Mouse (Mus musculus): Measurements from ENCODE around the gene Kif5c. TPM values are rescaled to one million over a fixed set of nuclear protein-coding genes. Genes with fewer than 3 reads are reported as not detected.

Gene Kif5c
- polyA plus RNA-seq, 1 experiment from 2014 or later = 7.1 TPM

DNA sequence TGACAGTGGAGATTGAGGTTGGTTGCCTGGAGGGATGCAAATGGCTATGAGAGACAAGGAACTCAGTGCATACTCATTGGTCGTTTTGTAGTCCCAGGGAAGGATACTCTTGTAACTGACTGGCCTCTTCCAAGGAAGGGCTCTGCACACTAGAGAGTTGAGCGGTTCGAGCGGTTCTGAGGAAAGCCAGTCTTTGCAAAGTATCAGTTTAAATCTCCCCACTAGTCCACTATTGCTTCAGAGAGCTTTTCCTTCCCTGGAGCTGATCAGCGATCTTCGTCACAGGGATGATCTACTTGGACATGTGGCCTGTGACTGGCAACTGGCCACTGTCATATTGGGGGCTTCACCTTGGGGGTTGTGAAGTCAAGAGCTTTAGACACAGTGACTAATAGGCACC is 28.5 kb downstream of the Kif5c start:
- Histone ChIP-seq H3K4me3 (ENCODE audit: inconsistent target) (no peak overlapping the region), H3K27ac (no peak overlapping the region), H3K79me2 (ENCODE audit: inconsistent target) (no peaks in the 10 kb centered on the region), H3K36me3 (ENCODE audit: inconsistent target) (no peaks in the 10 kb centered on the region)
- WGBS (ENCODE audit: missing documents) = 89% methylated on average over 5 of the region's 6 CpGs

DNA sequence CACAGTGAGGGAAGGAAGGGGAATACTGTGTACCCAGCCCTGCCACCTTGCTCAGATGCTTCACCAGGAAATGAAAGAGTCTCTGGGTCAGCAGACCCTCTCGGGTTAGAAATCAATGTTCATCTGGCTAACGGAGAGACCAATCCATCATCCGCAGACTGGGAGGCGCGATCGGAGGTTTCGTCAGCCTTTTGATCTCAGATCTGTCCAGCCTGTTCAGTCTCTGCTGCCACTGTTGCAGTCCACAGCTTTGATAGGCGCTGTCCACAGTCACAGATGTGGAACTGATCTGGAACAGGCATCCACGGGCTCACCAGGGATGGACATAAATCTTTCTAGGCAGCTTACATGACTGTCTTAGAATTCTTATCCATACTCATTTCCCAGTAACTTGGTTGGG is 29.2 kb downstream of the Kif5c start:
- 76% methylated on average over 8 of the region's 9 CpGs for WGBS (ENCODE audit: missing documents)
- no peak overlapping the region for H3K27ac ChIP-seq
- no peaks in the 10 kb centered on the region for H3K79me2 ChIP-seq (ENCODE audit: inconsistent target)
- no peak overlapping the region for H3K4me3 ChIP-seq (ENCODE audit: inconsistent target)
- H3K36me3 ChIP-seq (ENCODE audit: inconsistent target) = no peaks in the 10 kb centered on the region

DNA sequence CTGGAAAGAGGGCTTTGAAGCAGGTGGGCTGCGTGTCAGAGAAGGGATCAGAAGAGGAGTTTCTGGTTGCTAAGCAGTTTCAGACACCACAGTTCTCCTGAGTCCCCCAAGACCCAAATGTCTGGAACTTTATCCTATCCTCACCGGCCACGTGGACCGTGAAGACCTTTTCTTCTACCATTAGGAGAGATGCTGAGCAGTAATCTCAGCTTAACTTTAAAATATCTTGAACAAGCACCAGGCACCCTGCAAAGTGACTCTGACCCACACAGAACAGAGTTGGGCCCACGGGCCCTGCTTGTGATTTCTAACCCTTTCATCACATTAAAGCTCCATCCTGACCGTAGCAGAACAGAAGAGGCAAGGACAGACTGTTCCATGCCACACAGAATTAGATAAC is 29.7 kb downstream of the Kif5c start:
- Histone ChIP-seq H3K36me3 (ENCODE audit: inconsistent target) (no peaks in the 10 kb centered on the region), H3K4me3 (ENCODE audit: inconsistent target) (no peak overlapping the region), H3K27ac (no peak overlapping the region), H3K79me2 (ENCODE audit: inconsistent target) (no peaks in the 10 kb centered on the region)
- WGBS (ENCODE audit: missing documents) = 89% methylated on average over 6 of the region's 6 CpGs

DNA sequence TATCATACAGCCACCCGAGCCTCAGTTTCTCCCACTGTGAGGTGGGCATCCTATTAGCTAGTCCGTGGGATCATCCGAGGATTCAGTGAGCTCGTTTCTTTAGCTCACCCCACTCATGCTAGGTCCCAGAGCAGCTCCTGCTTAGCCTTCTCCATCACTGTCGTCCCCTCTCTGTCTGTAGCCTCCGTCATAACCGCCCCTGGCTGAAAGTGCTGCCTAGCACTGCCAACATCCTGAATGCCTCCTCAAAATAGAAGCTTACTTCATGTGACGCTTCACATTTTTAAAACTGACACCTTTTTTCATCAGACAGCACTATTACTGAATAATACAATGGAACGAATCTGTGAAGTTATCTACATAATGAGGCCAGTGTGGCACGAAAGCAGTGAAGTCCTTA is 30.1 kb downstream of the Kif5c start:
- Histone ChIP-seq H3K79me2 (ENCODE audit: inconsistent target) (no peaks in the 10 kb centered on the region), H3K4me3 (ENCODE audit: inconsistent target) (no peak overlapping the region), H3K27ac (no peak overlapping the region), H3K36me3 (ENCODE audit: inconsistent target) (no peaks in the 10 kb centered on the region)
- WGBS (ENCODE audit: missing documents) = 91% methylated on average over 9 of the region's 10 CpGs

DNA sequence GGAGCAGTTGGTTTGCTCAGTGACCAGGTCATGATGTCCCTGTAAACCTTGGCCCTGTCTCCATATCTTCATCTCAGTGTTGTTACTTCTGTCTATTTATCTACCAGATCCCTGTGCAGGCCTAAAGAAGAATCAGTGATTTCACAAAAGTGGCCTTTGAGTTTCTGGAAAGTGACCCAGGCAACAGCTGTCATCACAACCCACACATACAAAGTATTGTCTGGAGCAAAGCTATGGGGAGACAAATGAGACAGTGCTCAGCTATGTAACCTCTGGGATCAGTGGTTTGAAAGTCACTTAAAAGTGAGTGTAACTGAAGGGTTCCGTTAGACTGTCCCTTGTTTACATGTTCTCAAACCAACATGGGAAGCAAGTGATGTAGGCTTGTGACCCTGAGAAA is 32.6 kb downstream of the Kif5c start:
- Histone ChIP-seq H3K4me3 (ENCODE audit: inconsistent target) (no peak overlapping the region), H3K36me3 (ENCODE audit: inconsistent target) (no peaks in the 10 kb centered on the region), H3K79me2 (ENCODE audit: inconsistent target) (no peaks in the 10 kb centered on the region), H3K27ac (no peak overlapping the region)
- WGBS (ENCODE audit: missing documents) = 92% methylated on average over 1 of the region's 1 CpGs

DNA sequence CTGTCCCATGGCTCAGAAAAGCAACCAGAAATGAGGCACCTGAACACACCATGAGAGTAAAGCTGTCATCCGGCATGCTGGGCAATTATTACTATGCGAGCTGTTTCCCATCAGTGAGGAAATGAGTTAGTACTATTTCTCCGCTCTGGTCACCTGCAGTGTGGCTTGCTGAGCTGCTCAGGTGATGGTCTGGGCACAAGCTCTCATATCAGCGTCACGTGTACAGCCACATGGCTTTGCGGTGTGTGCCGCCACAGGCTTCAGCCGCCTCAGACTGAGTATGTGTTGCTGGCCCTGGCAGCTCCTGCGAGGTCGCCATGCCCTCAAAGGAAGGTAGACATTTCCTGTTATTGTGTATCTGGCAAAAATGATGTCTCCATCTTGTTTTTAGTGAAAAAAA is 35.5 kb downstream of the Kif5c start:
- no peak overlapping the region for H3K4me3 ChIP-seq (ENCODE audit: inconsistent target)
- H3K79me2 ChIP-seq (ENCODE audit: inconsistent target) = no peaks in the 10 kb centered on the region
- no peak overlapping the region for H3K27ac ChIP-seq
- WGBS (ENCODE audit: missing documents) = 61% methylated on average over 10 of the region's 10 CpGs
- H3K36me3 ChIP-seq (ENCODE audit: inconsistent target) = no peaks in the 10 kb centered on the region

DNA sequence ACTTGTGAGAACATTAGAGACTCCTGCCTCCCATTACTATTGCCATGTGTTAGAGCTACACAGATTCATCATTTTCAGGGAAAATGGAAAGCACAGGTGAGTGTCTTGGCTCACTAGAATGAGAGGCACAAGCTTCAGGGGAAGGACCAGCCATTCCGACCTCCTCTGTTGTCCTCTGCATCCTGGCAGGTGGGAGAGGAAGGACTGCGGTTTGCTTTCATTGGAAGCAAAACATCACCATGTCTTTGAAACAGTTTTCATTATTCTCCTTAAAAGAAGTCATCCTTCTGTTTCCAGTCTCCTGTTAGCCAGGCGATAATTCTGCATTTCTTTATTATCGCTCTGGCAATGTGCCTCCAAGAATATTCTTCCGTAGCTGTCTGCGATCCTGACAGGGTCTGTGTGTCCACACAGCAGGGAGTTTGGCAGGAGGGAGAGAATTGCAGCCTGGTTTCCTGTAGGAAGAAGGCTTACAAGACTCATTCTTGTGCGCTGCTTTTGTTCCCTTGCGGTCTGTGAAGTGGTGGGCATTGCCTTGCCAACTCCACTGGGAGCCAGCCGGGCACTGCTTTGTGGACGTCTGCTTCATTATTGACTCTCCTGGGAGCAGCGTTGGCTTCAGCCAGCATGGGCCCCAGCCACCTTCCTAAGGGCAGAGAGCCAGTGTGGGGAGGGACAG is 36.2 kb downstream of the Kif5c start:
- 80% methylated on average over 10 of the region's 11 CpGs for WGBS (ENCODE audit: missing documents)
- Histone ChIP-seq H3K27ac (no peak overlapping the region), H3K4me3 (ENCODE audit: inconsistent target) (no peak overlapping the region), H3K36me3 (ENCODE audit: inconsistent target) (no peaks in the 10 kb centered on the region), H3K79me2 (ENCODE audit: inconsistent target) (no peaks in the 10 kb centered on the region)

DNA sequence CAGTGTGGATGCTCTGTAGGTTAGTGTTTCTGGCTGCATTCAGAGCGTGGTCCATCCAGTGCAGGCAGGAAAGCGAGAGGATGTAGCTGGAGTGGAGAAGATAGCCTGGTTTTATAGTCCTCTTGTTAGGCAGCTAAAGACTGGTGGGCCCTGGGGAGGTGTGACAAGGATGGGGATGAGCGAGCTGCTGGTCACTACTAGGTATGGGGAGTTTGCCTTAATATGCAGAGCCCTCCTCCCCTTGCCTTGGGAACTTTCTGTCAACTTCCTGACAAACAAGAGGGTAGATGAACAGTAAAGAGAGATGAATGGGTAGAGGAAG is 36.7 kb downstream of the Kif5c start:
- Histone ChIP-seq H3K27ac (no peak overlapping the region), H3K4me3 (ENCODE audit: inconsistent target) (no peak overlapping the region), H3K36me3 (ENCODE audit: inconsistent target) (no peaks in the 10 kb centered on the region), H3K79me2 (ENCODE audit: inconsistent target) (no peaks in the 10 kb centered on the region)
- WGBS (ENCODE audit: missing documents) = 91% methylated on average over 3 of the region's 3 CpGs

DNA sequence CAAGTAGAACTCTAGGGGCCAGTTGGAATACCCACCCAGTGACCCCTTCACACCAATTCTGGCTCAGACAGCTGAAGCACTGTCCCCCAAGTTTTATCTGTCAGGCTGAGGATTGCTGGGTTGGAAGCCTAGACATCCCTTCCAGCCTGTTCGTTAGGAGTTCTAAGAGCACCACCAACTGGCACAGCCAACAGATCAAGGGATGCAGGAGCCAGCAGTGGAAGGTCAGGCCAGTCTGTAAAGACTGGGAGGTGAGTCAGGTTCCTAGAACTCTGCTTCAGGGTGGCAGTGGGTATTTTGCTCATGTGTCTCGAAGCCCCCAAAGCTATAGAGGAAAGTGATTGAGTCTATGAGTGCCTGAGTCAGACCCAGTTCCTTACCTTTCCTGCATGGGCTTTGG is 37.9 kb downstream of the Kif5c start:
- 92% methylated on average over 2 of the region's 2 CpGs for WGBS (ENCODE audit: missing documents)
- Histone ChIP-seq H3K36me3 (ENCODE audit: inconsistent target) (no peaks in the 10 kb centered on the region), H3K27ac (no peak overlapping the region), H3K79me2 (ENCODE audit: inconsistent target) (no peaks in the 10 kb centered on the region), H3K4me3 (ENCODE audit: inconsistent target) (no peak overlapping the region)

DNA sequence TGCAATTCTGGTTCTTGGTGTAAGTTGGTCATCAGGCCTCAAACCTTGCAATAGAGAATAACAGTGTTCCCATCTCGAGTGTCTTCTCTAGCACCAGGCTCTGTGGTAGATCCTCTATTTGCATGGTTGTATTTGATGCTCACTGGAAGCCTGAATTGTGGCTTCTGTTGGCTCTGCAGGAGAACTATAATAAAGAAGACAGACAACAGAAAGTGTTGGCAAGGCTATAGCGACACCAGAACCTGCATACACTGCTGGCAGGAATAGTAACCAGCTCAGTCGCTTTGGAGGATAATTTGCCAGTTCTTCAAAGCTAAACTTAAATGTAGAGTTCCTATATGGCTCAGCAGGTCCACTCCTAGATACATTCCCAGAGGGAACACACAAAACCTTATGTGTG is 38.6 kb downstream of the Kif5c start:
- Histone ChIP-seq H3K27ac (no peak overlapping the region), H3K36me3 (ENCODE audit: inconsistent target) (no peaks in the 10 kb centered on the region), H3K79me2 (ENCODE audit: inconsistent target) (no peaks in the 10 kb centered on the region), H3K4me3 (ENCODE audit: inconsistent target) (no peak overlapping the region)
- 88% methylated on average over 3 of the region's 3 CpGs for WGBS (ENCODE audit: missing documents)

DNA sequence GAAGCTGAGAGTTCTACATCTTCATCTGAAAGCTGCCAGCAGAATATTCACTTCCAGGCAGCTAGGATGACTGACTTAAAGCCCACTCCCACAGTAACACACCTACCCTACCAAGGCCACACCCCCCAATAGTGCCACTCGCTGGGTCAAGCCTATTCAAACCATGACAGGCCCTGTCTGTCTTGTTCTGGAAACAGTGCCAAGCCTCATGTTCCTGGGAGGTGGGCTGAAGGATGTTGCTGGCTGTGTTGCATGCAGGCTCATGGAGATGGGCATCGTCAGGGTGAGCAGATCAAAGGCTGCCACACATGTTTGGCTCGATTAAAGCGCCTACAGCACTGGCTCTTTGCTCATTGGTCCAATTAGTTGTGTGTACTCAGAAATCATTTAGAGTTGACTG is 39.9 kb downstream of the Kif5c start:
- Histone ChIP-seq H3K4me3 (ENCODE audit: inconsistent target) (no peak overlapping the region), H3K27ac (no peak overlapping the region), H3K36me3 (ENCODE audit: inconsistent target) (no peaks in the 10 kb centered on the region), H3K79me2 (ENCODE audit: inconsistent target) (no peaks in the 10 kb centered on the region)
- WGBS (ENCODE audit: missing documents) = 91% methylated on average over 4 of the region's 4 CpGs

DNA sequence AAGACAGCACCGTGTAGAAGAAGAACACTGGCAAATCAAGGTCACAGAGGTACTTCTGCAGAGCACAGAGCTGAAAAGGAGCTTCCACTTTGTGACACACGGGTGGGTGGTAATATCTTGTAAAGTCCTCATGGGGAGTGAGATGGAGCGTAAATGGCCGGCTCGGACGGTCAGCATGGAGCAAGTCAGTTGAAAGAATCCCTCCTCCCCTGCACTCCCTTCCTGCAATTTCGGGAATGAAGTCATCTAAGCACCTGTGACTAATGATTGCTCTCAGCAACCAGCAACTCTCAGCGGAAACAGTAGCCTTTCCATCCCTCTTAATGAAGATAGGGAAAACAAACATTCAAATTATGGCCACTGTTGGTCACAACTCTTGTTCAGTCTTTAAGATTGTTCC is 40.9 kb downstream of the Kif5c start:
- 76% methylated on average over 8 of the region's 8 CpGs for WGBS (ENCODE audit: missing documents)
- no peaks in the 10 kb centered on the region for H3K79me2 ChIP-seq (ENCODE audit: inconsistent target)
- H3K27ac ChIP-seq = no peak overlapping the region
- no peak overlapping the region for H3K4me3 ChIP-seq (ENCODE audit: inconsistent target)
- H3K36me3 ChIP-seq (ENCODE audit: inconsistent target) = no peaks in the 10 kb centered on the region

DNA sequence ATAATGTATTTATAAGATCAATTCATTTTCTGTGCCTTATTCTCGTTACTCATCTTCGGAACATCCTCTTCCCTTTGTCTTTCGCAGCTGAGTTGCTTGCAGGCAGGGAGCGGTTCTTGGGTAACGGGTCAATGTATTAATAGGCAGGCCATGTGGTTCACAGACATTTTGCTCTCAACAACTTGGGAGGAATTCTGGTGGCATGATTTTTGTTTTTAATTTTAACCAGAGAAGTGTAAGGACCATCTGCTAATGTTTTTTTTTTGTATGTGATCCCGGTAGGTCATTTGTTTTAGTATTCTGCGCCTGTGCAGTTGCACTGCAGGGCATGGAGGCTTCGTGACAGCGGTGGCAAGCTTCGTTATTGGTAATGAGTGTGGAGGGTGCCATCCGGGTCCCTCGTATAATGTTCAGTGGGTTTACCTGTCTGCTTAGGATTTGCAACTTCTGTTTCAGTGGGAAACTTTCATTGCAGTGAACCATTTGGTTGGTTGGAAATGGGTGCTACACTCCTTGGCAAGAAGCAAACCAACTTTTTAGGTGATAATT is 41.4 kb downstream of the Kif5c start:
- 94% methylated on average over 12 of the region's 12 CpGs for WGBS (ENCODE audit: missing documents)

DNA sequence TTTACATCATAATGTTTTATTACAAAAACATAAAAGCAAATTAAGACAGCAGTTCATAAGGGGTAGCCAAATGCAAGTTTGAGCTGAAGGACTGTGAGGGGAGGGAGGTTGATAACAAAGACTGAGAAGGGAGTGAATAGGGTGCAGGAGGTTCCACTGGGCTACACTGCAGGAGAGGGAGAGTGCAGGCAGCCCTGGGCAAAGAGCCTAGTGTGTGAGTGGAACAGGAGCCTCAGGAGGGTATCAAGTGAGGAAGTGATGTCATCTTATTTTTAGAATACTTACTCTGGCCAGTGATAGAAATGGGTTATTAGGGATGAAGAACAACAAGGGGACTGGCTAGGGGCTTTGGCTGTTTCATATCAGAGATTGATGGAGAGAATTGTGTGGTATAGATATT is 42.2 kb downstream of the Kif5c start:
- H3K36me3 ChIP-seq (ENCODE audit: inconsistent target) = no peaks in the 10 kb centered on the region

More for the DNA sequence above, 41.4 kb downstream of the Kif5c start:
- H3K79me2 ChIP-seq (ENCODE audit: inconsistent target) = no peaks in the 10 kb centered on the region
- no peak overlapping the region for H3K27ac ChIP-seq
- H3K36me3 ChIP-seq (ENCODE audit: inconsistent target) = no peaks in the 10 kb centered on the region
- H3K4me3 ChIP-seq (ENCODE audit: inconsistent target) = no peak overlapping the region

DNA sequence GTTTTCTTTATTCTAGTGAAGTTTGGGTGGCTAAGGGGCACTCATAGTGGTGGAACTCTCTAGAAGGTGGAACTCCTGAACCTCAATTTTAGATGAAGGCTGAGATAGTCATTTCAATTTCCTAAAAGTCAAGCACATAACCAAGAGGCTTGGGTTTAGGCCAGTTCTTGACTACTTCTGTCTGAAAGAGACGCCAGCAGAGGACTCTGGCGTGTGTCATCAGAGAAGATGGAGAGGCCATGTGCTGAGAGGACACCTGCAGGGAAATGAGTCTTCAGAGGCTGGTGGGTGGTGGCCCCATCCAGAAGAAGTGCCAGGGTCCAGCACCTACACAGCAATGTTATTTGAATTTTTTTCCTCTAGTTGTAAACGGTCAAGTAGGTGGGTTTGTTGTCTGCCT is 42.8 kb downstream of the Kif5c start:
- Histone ChIP-seq H3K79me2 (ENCODE audit: inconsistent target) (no peaks in the 10 kb centered on the region), H3K27ac (no peak overlapping the region), H3K36me3 (ENCODE audit: inconsistent target) (no peaks in the 10 kb centered on the region), H3K4me3 (ENCODE audit: inconsistent target) (no peak overlapping the region)
- 93% methylated on average over 3 of the region's 3 CpGs for WGBS (ENCODE audit: missing documents)

More for the DNA sequence above, 42.2 kb downstream of the Kif5c start:
- H3K27ac ChIP-seq = no peak overlapping the region
- no peaks in the 10 kb centered on the region for H3K79me2 ChIP-seq (ENCODE audit: inconsistent target)
- no peak overlapping the region for H3K4me3 ChIP-seq (ENCODE audit: inconsistent target)
